Mouse (Mus musculus) CH12.LX (cell line): ENCODE data around the gene Cabcoco1. TPM values are rescaled to one million over a fixed set of nuclear protein-coding genes. Genes with fewer than 3 reads are reported as not detected.

Experiments
- DNase-seq: peaks from one replicate; pipeline ENCODE4 v3.0.0-alpha.2; 2013; ENCODE audit errors: extremely low read depth
- H3K27ac ChIP-seq: 2 replicates; pipeline ENCODE4 v1.5.1; 2012; ENCODE audit warnings: low read depth, mild to moderate bottlenecking, control low read depth, moderate library complexity; ENCODE audit not compliant: insufficient read depth
- H3K27me3 ChIP-seq: replicated peaks from 2 replicates; pipeline ENCODE3; 2012; ENCODE audit warnings: inconsistent platforms
- H3K36me3 ChIP-seq, 2 experiments: replicated peaks in 1 of 2; 2 replicates each; pipeline versions ENCODE3 to v1.6.1; 2012; ENCODE audit warnings: inconsistent platforms in 1 of 2, low read length in 1 of 2, mild to moderate bottlenecking in 1 of 2, mixed read lengths in 1 of 2, moderate library complexity in 1 of 2; ENCODE audit not compliant: control insufficient read depth in 1 of 2, insufficient read depth in 1 of 2
- H3K4me1 ChIP-seq, 2 experiments: 2 replicates each; pipeline ENCODE4 v1.6.1; 2012; ENCODE audit warnings: inconsistent platforms in 1 of 2, moderate library complexity in 1 of 2; ENCODE audit not compliant: insufficient read depth in 2 of 2, control insufficient read depth in 1 of 2
- H3K4me2 ChIP-seq: 2 replicates; pipeline ENCODE4 v1.6.1; 2012; ENCODE audit warnings: low read depth, mild to moderate bottlenecking, control low read depth; ENCODE audit not compliant: poor library complexity, insufficient read depth, severe bottlenecking
- H3K4me3 ChIP-seq, 3 experiments: fragments of 150-350 bp in 1 of 3; sonication (generic) in 1 of 3; replicated peaks in 1 of 3; 2 replicates each; pipeline versions ENCODE3 to v1.5.1; 2011 to 2012; ENCODE audit warnings: low read depth in 2 of 3, low read length in 2 of 3, mild to moderate bottlenecking in 2 of 3, moderate library complexity in 2 of 3, control low read depth in 1 of 3, improper control_type of control experiment in 1 of 3, inconsistent platforms in 1 of 3, mixed read lengths in 1 of 3; ENCODE audit not compliant: poor library complexity in 1 of 3
- H3K79me2 ChIP-seq: replicated peaks from 2 replicates; pipeline ENCODE4 v1.6.1; 2012; ENCODE audit warnings: mild to moderate bottlenecking, moderate library complexity; ENCODE audit not compliant: control insufficient read depth, poor library complexity, insufficient read depth, severe bottlenecking; ENCODE audit errors: extremely low read depth
- H3K9ac ChIP-seq: 2 replicates; pipeline ENCODE4 v1.6.1; 2012; ENCODE audit warnings: low read depth, mild to moderate bottlenecking, control low read depth, moderate library complexity; ENCODE audit not compliant: insufficient read depth
- H3K9me3 ChIP-seq: replicated peaks from 2 replicates; pipeline ENCODE3; 2012; ENCODE audit warnings: low read length, inconsistent platforms, mixed read lengths
- CHD2 ChIP-seq: IDR thresholded peaks from 2 replicates; pipeline ENCODE4 v1.6.1; 2011; ENCODE audit warnings: low read length, improper control_type of control experiment
- ELF1 ChIP-seq: IDR thresholded peaks from 2 replicates; pipeline ENCODE4 v1.6.1; 2014; ENCODE audit warnings: low read depth, mild to moderate bottlenecking, inconsistent platforms, low read length, improper control_type of control experiment
- EP300 ChIP-seq: IDR thresholded peaks from 2 replicates; pipeline ENCODE4 v1.6.1; 2011; ENCODE audit warnings: low read length, improper control_type of control experiment
- HCFC1 ChIP-seq: IDR thresholded peaks from 2 replicates; pipeline ENCODE4 v1.6.1; 2012; ENCODE audit warnings: low read depth, mild to moderate bottlenecking, inconsistent platforms, low read length, improper control_type of control experiment
- JUN ChIP-seq: IDR thresholded peaks from 2 replicates; pipeline ENCODE4 v1.6.1; 2011; ENCODE audit warnings: low read depth, mild to moderate bottlenecking, low read length, improper control_type of control experiment, moderate library complexity; ENCODE audit not compliant: insufficient read depth
- JUND ChIP-seq: conservative IDR thresholded peaks from 2 replicates; pipeline ENCODE4 v1.6.1; 2011; ENCODE audit warnings: low read depth, low read length, improper control_type of control experiment
- MAX ChIP-seq: IDR thresholded peaks from 2 replicates; pipeline ENCODE4 v1.6.1; 2011; ENCODE audit warnings: low read length, improper control_type of control experiment
- MEF2A ChIP-seq: IDR thresholded peaks from 2 replicates; pipeline ENCODE4 v1.6.1; 2014; ENCODE audit warnings: low read depth, mild to moderate bottlenecking, inconsistent platforms, low read length, improper control_type of control experiment, borderline replicate concordance
- PAX5 ChIP-seq: IDR thresholded peaks from 2 replicates; pipeline ENCODE4 v1.6.1; 2012; ENCODE audit warnings: low read length, inconsistent platforms, mixed read lengths
- POLR2AphosphoS2 ChIP-seq: IDR thresholded peaks from 2 replicates; pipeline ENCODE4 v1.6.1; 2011; ENCODE audit warnings: low read depth, low read length, improper control_type of control experiment
- RAD21 ChIP-seq: IDR thresholded peaks from 2 replicates; pipeline ENCODE4 v1.6.1; 2011; ENCODE audit warnings: low read depth, mild to moderate bottlenecking, low read length, improper control_type of control experiment, moderate library complexity
- USF2 ChIP-seq: conservative IDR thresholded peaks from 2 replicates; pipeline ENCODE4 v1.6.1; 2011; ENCODE audit warnings: low read depth, low read length, improper control_type of control experiment
- ZC3H11A ChIP-seq: IDR thresholded peaks from 2 replicates; pipeline ENCODE4 v1.6.1; 2012; ENCODE audit warnings: low read depth, mild to moderate bottlenecking, inconsistent platforms, low read length, improper control_type of control experiment
- ZMIZ1 ChIP-seq: IDR thresholded peaks from 2 replicates; pipeline ENCODE4 v1.6.1; 2012; ENCODE audit warnings: low read depth, mild to moderate bottlenecking, inconsistent platforms, low read length, improper control_type of control experiment
- dilution Hi-C: fragments of 300-500 bp; cut with MboI; formaldehyde crosslinking; loops from 2 replicates; pipeline ENCODE4 v1.14.3; 2020; ENCODE audit warnings: low sequenced_read_pairs; ENCODE audit not compliant: extremely low pct_unique_long_range_greater_than_20kb, extremely low pct_ligation_motif_present
- in situ Hi-C: fragments of 300-500 bp; cut with MboI; formaldehyde crosslinking; loops from 3 replicates; pipeline ENCODE4 v1.14.3; 2019; ENCODE audit warnings: low sequenced_read_pairs, low pct_ligation_motif_present, low pct_unique_long_range_greater_than_20kb, mixed read lengths
- polyA plus RNA-seq: library from polyadenylated mRNA; unstranded; fragments of >175 nt; gene quantifications from 2 replicates; pipeline ENCODE4 v1.2.1, GENCODE M21; 2012; ENCODE audit warnings: low read depth; ENCODE audit not compliant: insufficient read length
- total RNA-seq, 2 experiments: library from RNA; depleted of rRNA; stranded (reverse); fragments of 300-350 nt in 1 of 2; fragments of >200 nt in 1 of 2; gene quantifications; 2 replicates each; pipeline ENCODE4 v1.2.3; 2012 to 2014

The Cabcoco1 gene
- total and polyA plus RNA-seq, 3 experiments: 0.72 to 2.4 (median 0.90) TPM

DNA sequence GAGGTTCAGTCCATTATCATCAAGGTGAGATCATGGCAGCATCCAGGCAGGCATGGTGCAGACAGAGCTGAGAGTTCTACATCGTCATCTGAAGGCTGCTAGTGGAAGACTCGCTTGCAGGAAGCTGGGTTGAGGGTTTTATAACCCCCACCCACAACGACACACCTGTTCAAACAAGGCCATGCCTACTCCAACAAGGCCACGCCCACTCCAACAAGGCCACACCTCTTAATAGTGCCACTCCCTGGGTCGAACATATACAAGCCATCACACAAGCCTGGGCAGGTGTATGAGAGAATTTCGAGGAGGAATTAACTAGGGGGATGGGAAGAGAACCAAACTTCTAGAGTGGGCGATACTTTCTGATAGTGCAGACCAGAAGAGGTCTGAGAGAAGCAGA, 153.6 kb downstream of the Cabcoco1 start:
- H3K79me2 ChIP-seq: no peaks in the 10 kb centered on the region
- no peak overlapping the region for H3K27ac ChIP-seq
- peaks cover 11 to 16% of the 10 kb centered on the region in 2 experiments for H3K4me1 ChIP-seq
- in situ Hi-C loops: no loop called here
- TF ChIP-seq EP300: no peak
- no peak for TF ChIP-seq ZC3H11A
- TF ChIP-seq PAX5: no peak
- no peak for TF ChIP-seq USF2
- TF ChIP-seq ZMIZ1: no peak
- TF ChIP-seq RAD21: no peak
- no peak for TF ChIP-seq JUND
- TF ChIP-seq MAX: no peak
- TF ChIP-seq MEF2A: no peak
- no peak for TF ChIP-seq HCFC1
- no peak for TF ChIP-seq CHD2
- no peak for TF ChIP-seq JUN
- TF ChIP-seq POLR2AphosphoS2: no peak
- no peak for TF ChIP-seq ELF1
- TF ChIP-seq, all 38 proteins: peak for 0
- Histone ChIP-seq H3K9me3 (no peaks in the 10 kb centered on the region), H3K4me2 (no peak overlapping the region), H3K9ac (no peak overlapping the region), H3K4me3 (no peak overlapping the region), H3K27me3 (no peaks in the 10 kb centered on the region), H3K36me3 (no peaks in the 10 kb centered on the region)
- dilution Hi-C loops: no loop called here
- DNase-seq: no peak

Other genes with a start within 250 kb of the Cabcoco1 start
- gene Tmem26, start 181.8 kb upstream of the Cabcoco1 start, total RNA-seq (2012; rRNA removed): 0.04 TPM in 2 replicates
- not detected in 2 replicates for gene Tmem26, start 181.8 kb upstream of the Cabcoco1 start, total RNA-seq (2014; rRNA removed)
- gene Tmem26, start 181.8 kb upstream of the Cabcoco1 start, polyA plus RNA-seq: not detected in 2 replicates